Mouse (Mus musculus) embryonic fibroblast, embryonic 13.5 days (primary cell): ENCODE results near the gene Cdh23.

Source experiments
- CTCF ChIP-seq: IDR thresholded peaks from 2 replicates; pipeline ENCODE4 v1.5.1; 2011; ENCODE audit warnings: mild to moderate bottlenecking, control low read depth, low read length, moderate library complexity, borderline replicate concordance; ENCODE audit not compliant: insufficient read depth
- POLR2A ChIP-seq: IDR thresholded peaks from 2 replicates; pipeline ENCODE4 v1.6.1; 2011; ENCODE audit warnings: low read depth, mild to moderate bottlenecking, control low read depth, low read length, moderate library complexity

DNA sequence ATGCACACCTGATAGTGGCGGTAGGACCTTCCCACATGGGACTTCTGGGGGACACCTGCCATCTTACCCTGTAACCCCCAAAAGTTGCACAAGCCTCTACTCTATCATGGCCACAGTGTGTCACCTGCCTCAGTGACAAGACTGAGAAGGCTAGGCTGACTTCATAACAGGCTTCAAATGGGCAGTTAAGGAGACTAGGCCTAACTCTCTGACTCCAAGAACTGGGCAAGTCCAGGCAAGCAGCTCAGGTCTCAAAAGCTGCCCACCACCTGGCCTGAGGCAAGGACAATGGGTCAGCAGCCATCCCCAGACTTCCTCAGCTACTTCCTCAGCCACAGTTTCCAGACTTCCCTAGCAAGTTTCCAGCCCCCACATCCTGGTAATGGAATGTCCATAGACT is 39.4 kb upstream of the Cdh23 start:
- TF ChIP-seq POLR2A (no peak), CTCF (no peak)
